Mouse (Mus musculus) thymus, postnatal 4 days (tissue): Measurements from ENCODE around the gene Gm9736.
"Not testable (repeated sequence)": the region's sequence is repeated elsewhere in the genome, so short reads cannot be mapped to it uniquely, and the experiment has no call there.

ENCODE experiments used
- DNase-seq: peaks from one replicate; pipeline ENCODE4 v3.0.0; 2021

Gene Gm9736

GRCm38 (mm10) chr10:77724855-77725254 is 26.3 kb downstream of the Gm9736 start:
- peak; percentile 15 for DNase-seq

GRCm38 (mm10) chr10:77720299-77720698 is 30.9 kb downstream of the Gm9736 start, which contains the start of gene Krtap12-1:
TSS of gene Krtap12-1 (plus strand) at chr10:77720599.
- DNase-seq, result not testable (repeated sequence)

DNA sequence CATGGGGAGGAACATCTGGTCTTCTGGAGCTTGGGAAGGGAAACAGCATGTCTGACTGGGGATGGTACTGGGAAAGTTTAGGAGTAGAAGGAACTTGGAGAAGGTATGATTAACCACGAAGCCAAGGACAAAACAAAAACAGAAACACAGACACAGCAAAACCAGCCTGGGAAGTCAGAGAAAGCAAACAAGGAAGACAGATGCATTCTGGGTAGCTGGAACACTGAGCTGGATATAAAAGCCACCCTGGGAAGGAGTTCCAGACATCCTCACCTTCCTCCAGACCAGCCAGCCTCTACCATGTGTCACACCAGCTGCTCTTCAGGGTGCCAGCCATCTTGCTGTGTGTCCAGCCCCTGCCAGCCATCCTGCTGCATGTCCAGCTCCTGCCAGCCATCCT is 35.6 kb downstream of the Gm9736 start, which contains the start of gene Gm10142:
Gene Gm10142, plus strand, starts transcription at position 301 of the 400 bp plus-strand sequence.
- DNase-seq, result no peak

DNA sequence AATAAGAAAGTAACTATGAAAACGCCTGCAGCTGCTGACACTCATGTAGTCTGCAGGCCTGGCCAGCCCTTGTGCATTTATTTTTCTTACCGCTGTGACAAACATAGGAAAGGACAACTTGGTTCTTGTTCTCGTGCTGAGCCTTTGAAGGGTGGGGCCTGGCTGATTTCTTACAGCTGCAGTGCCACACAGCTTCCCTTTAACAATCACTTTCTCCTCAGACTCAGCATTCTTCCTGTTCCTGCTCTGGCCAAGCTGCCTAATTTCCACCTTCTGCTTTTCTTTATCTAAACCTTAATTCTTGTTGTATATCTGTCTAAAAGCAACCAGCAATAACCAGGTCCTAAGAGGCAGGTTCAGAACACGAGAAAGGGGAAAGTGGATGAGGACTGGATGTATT is 37.4 kb downstream of the Gm9736 start:
- no peak for DNase-seq

GRCm38 (mm10) chr10:77711157-77711556 is 40.0 kb downstream of the Gm9736 start, which contains the start of gene Gm10024:
TSS of gene Gm10024 (plus strand) at chr10:77711457.
- not testable (repeated sequence) for DNase-seq

DNA sequence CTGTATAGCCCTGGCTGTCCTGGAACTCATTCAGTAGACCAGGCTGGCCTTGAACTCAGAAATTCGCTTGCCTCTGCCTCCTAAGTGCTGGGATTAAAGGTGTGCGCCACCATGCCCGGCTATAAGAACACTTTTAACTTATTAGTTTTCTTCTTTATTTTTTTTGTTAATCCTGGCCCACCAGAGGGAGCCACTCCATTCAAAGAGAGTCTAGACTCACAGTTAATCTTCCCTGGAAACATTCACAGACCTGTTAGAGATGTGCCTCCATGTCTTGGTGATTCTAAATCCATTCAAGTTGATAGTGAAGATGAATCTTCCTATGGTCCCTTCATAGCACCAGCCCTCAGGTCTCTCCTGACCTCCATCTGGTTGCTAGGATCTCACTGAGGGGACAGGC is 41.3 kb downstream of the Gm9736 start:
- no peak for DNase-seq

DNA sequence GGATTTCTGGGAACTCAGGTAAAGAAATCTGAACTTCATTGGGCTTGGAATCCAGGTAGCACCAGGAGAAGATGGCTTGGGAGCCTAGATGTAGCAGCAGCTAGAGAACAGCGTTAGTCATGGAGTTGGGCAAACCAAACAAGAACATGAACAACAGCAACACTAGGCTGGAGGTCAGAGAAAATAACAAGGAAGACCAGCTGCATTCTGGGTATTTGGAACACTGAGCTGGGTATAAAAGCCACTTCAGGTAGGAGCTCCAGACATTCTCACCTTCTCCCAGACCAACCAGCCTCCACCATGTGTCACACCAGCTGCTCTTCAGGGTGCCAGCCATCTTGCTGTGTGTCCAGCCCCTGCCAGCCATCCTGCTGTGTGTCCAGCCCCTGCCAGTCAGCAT is 44.8 kb downstream of the Gm9736 start, which contains the start of gene Gm10272:
Gene Gm10272, plus strand, starts transcription at position 301 of the 400 bp plus-strand sequence.
- DNase-seq, result no peak
